Mouse (Mus musculus) stomach, postnatal 0 days (tissue): ENCODE measurements at regions not wholly inside any gene's neighbourhood (a gene's known extent, or its start where the extent isn't known, plus 50 kb on each side); places are given as distances from the start of the nearest gene placed in this dataset.

Experiments
- CTCF ChIP-seq: IDR thresholded peaks from 2 replicates; pipeline ENCODE4 v1.5.1; 2016; ENCODE audit warnings: antibody characterized with exemption, low read depth, mild to moderate bottlenecking, moderate library complexity
- EP300 ChIP-seq: optimal IDR thresholded peaks from 2 replicates; pipeline ENCODE3; 2016; ENCODE audit warnings: antibody characterized with exemption

DNA sequence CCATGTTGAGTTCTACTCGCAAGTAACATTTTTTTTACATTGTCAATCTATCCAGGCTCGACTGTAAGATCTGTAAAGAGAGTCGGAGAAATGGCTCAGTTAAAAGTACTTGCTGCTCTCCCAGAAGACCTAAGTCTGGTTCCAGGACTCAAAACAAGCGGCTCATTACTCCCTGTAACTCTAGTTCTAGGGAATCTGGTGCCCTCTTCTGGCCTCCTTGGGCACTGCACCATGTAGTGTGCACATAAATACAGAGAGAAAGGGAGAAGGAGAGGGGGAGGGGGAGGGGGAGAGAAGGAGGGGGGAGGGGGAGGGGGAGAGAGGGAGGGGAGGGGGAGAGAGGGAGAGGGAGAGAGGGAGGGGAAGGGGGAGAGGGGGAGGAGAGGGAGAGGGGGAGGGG lies 66.2 kb upstream of the Cdyl2 start:
- peak; percentile 34 for TF ChIP-seq CTCF
- TF ChIP-seq EP300 = no peak
